Mouse (Mus musculus) CD4-positive, CD25-positive, alpha-beta regulatory T cell, adult 2 months (primary cell): ENCODE data around the gene Map4k2.

Source experiments
- DNase-seq: peaks from one replicate; pipeline ENCODE4 v3.0.0-alpha.2; 2012; ENCODE audit warnings: low read depth, low spot score

The Map4k2 gene

GRCm38 (mm10) chr19:6377327-6378040 lies 36.5 kb downstream of the Map4k2 start:
- no peak for DNase-seq

DNA sequence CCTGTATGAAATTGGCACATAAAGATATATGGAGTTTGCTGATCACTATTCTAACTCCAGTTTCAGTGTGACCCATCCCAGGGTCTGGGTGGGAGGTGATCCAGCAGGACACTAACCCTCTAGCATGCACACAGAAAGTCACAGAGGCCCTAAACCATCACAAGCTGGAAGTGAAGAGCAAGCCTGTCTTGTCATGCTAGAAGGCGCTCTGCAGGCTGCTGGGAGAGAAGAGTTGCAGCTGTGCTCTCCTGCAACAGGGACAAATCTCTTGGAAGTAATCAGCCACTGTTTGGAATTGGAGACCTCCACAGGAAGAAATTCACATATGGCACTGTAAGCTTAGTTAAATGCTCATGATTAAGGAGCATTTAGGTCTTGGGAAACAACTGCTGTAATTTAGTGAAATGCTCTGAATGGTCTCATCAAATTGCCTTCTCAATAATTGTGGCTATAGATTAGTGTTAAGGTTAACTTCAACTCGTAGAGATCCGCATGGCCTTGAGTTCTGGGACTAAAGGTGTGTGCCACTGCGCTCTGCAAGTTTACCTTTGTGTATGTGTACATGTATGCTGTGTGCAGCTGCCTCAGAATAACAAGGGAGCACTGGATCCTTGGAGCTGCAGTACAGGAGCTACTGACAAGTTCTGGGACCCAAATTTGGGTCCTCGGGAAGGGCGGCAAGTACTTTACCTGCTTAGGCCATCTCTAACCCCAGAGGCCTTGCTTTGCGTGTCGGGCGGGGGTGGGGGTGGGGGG lies 39.7 kb downstream of the Map4k2 start:
- no peak for DNase-seq

GRCm38 (mm10) chr19:6381238-6381637 lies 40.3 kb downstream of the Map4k2 start:
- no peak for DNase-seq

DNA sequence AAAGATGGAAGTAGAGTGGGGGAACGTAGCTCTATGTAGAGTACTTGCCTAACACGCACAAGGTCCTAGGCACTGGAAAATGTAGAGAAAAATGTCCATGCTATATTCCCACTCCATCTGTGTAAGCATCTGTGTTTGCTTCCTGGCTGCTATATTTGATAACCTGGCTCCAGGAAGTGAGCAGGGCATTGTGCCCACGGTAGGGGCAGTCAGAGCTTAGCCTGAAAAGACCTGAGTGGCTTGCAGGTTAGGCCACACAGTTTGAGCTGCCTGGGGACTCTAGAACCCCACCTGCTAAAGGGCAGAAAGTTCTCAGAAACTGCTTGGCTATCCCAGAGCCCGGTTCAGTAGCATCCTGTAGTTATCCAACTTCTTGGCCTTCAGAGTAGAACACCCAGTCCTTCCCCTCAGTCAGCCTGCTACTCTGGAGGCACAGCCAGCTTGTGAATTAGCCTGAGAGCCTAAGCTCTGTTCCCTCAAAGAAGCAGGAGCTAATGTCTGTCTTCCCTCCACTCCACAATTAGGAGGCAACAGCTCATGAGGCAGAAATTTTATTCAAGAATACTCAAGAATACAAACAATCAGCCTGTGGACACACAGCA lies 41.5 kb downstream of the Map4k2 start:
- no peak for DNase-seq

DNA sequence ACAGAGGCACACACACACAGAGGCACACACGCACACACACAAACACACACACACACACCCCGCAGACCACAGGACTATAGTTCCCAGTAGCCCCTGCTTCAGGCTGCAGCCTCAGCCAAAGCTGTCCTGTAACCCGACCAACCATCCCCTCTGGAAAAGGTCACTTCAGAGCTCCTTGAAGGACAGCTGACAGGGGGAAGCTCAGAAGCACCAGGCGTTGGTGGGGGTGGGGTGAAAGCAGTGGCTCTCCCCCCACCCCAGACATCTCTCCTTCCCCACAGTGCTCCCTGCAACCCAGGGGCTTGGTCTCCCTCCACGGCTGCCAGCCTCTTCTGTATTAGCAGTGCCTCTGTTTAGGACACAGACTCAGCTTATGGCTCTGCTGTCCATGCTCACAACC lies 42.5 kb downstream of the Map4k2 start:
- DNase-seq, result no peak

- no peak for DNase-seq
Measured at GRCm38 (mm10) chr19:6384128-6384527, 43.2 kb downstream of the Map4k2 start, which contains the start of gene Pygm. TSS of gene Pygm (plus strand) at chr19:6384399.

- no peak for DNase-seq
Measured at GRCm38 (mm10) chr19:6384954-6385353, 44.0 kb downstream of the Map4k2 start.

GRCm38 (mm10) chr19:6385419-6385818 lies 44.5 kb downstream of the Map4k2 start:
- no peak for DNase-seq

GRCm38 (mm10) chr19:6385821-6386220 lies 44.9 kb downstream of the Map4k2 start:
- no peak for DNase-seq

DNA sequence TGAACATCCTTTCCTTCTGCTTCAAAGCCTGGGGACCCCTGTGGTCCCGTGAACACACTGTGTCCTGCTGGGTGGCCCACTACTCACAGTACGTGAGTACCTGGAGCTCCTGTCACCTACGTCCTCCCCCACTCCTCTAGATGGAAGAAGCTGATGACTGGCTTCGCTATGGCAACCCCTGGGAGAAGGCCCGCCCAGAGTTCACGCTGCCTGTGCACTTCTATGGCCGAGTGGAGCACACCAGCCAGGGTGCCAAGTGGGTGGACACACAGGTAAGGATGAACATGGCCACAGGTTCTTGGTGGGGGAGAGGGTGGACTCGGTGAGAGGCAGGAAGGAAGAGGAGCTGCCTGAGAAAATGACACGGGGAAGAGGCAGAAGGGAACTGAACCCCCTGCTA lies 45.3 kb downstream of the Map4k2 start:
- DNase-seq, result no peak

DNA sequence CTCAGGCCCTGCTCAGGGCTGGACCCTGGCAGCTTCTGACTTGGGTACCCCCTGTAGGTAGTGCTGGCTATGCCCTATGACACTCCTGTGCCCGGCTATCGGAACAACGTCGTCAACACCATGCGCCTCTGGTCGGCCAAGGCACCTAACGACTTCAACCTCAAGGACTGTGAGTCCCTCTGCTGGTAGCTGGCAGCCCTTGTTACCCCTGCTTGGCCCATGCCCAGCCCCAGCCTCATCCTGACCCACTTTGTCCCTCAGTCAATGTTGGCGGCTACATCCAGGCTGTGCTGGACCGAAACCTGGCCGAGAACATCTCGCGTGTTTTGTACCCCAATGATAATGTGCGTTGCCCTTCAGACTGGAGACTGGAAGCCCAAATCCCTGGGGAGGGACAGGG lies 47.1 kb downstream of the Map4k2 start:
- DNase-seq, result no peak

- peak; percentile 79 for DNase-seq
Measured at GRCm38 (mm10) chr19:6389803-6390202, 48.9 kb downstream of the Map4k2 start.

DNA sequence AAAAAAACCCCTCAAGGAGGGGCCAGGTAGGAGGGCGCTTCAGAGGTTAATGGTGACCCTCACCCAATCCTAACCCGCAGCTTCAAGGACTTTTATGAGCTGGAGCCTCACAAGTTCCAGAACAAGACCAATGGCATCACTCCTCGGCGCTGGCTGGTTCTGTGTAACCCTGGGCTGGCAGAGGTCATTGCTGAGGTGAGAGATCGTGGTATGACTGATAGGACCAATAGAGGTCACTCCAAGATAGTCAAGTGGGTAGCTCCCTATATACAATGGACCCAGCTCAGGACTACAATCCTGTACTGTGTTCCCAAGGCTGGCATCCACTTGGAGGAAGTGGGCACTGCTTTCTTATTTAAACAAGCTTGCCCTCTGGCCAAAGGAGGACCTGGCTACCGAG lies 49.3 kb downstream of the Map4k2 start:
- DNase-seq, result no peak

DNA sequence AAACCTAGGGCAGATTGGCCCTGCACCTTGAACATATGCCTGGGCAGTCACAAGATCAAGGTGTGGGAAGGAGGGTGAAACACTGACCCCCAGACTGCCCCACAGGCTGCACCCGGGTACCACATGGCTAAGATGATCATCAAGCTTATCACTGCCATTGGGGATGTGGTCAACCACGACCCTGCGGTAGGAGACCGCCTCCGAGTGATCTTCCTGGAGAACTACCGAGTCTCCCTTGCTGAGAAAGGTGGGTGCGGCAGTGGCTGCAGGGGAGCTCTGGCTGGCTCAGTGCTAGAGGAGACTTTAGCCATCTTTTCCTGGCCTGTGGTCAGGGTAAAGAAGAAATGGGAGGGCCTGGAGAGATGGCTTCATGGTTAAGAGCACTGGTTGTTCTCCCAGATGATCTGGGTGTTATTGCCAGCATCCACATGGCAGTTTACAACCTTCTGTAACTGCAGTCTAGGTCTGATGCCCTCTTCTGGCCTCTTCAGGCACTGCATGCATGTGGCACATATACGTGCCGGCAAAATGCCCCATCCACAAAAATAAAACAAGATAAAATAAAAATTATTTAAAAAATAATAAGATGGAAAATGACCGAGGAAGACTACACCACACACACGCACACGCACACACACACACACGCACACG lies 51.9 kb downstream of the Map4k2 start:
- peak; percentile 60 for DNase-seq

DNA sequence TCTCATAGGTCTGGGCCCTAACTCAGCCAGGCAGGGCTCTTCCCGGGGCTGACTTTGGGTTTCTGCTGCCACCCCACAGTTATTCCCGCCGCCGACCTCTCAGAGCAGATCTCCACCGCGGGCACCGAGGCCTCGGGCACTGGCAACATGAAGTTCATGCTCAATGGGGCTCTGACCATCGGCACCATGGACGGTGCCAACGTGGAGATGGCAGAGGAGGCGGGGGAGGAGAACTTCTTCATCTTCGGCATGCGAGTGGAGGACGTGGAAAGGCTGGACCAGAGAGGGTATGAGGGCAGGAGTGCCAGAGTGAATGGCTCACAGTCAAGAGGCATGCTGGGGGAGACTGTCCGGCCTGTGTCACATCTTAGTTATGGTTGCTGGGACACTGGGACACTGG lies 52.7 kb downstream of the Map4k2 start:
- DNase-seq, result no peak

DNA sequence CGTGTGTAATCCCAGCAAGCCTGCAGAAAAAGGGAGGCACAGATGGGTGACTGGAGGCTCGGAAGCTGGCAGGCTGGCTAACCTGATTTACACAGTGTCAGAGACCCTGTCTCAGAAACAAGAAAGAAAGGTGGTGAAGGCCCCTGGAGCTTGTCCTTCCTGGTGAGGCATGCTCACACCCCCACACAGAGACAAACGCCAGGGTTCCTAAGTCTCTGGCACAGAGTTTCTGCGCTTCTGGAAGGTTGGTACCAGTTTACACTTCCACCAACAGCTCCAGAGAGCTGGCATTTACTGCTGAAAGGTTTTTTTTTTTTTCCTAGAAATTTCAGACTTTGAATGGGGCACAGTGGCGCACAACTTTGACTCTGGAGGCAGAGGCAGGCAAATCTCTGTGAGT lies 55.3 kb downstream of the Map4k2 start:
- no peak for DNase-seq

GRCm38 (mm10) chr19:6397582-6398249 lies 56.8 kb downstream of the Map4k2 start:
- no peak for DNase-seq

DNA sequence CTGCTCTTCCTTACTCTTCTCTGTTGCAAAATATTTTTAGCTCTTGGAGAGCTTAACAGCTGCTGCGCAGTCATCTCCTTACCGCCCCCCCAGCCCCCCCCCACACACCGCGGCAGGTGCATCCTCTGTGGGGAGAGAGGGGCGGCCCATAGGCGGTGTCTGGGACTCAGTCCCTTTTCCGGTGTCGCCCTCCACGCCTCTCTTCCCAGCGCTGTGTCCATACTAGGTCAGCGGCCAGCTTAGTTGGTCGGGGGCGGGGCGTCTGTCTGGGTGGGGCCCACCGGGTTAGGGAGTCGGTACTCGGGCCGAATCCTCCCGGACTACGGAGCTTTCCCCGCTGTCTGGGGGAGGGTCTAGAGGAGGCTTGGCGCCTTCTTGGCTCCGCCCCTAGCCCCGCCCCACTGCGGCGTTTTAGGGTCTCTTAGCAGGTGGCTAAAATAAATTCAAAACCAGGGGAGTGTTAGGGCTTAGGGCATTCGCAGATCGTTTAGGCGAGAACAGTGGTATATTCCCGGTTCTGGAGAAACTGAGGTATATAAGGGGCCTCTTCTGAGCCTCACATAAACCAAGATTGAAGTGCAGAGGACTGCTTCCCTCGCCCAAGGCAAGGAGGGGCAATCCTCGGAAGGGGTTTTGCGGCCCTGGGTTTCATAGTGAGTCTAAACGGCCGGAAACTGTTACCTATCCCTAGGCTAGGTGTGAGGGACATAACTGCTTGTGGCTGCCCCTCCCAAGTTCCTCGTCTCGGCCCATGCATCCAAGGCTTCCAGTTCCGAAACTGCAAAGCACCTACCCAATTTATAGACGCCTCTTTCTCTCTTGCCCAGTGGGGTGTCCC lies 57.7 kb downstream of the Map4k2 start:
- peak; percentile 81 for DNase-seq

DNA sequence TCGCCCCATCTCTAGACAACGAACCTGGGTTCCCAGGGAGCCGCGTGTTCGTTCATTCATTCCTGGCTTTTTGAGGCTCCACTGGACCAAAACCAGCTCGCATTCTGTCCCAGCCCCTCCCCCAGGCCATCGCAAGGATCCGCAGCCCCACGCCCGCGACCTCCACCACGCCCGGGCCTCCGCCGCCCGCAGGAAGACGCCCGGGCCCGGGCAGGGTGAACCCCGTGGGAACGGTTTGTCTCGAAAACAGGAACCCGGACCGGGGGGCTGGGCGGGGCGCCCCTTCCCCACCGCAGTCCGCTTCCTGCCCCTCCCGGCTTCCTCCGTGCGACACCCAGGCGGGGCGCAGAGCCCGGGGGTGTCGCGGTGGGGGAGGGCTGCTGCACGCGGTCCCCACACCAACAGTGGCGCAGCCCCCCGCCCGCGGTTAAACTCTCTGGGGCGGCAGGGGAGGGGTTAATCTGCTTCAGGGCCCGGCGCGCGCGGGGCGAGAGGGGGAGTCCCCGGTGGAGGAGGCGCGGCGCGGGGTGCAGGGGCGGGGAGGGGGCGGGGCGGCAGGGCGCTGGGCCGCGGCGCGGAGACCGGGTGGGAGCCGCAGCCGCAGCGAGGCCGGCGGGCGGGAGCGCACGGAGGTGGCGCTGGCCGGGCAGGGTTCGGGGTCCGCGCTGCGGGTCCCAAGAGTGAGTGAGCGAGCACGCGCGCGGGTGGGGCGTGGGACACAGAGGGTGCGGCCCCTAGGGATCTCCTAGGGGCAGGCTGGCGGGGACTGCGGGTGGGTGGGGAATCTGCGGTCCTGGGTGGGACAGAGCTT lies 58.6 kb downstream of the Map4k2 start, which contains the start of gene Rasgrp2:
Rasgrp2 (plus strand) TSS at position 56 of the 811 bp plus-strand sequence.
- peak; percentile 93 for DNase-seq
